Mouse (Mus musculus) skeletal muscle tissue, adult 2 months (tissue): ENCODE results near the gene Aldh5a1.
A peak's percentile ranks its signal among the peaks of the same experiment; 100 is the strongest.
"Not testable (repeated sequence)": the region's sequence is repeated elsewhere in the genome, so short reads cannot be mapped to it uniquely, and the experiment has no call there.

ENCODE experiments used
- DNase-seq: peaks from one replicate; pipeline ENCODE4 v3.0.0-alpha.2; 2012; ENCODE audit warnings: low read depth, low spot score

The Aldh5a1 gene

GRCm38 (mm10) chr13:24937108-24937838, at the start of gene Aldh5a1:
Gene Aldh5a1, minus strand, starts transcription at chr13:24937661.
- peak; percentile 27 for DNase-seq

- DNase-seq = no peak
Measured at GRCm38 (mm10) chr13:24985435-24985834, 48.0 kb upstream of the Aldh5a1 start.

DNA sequence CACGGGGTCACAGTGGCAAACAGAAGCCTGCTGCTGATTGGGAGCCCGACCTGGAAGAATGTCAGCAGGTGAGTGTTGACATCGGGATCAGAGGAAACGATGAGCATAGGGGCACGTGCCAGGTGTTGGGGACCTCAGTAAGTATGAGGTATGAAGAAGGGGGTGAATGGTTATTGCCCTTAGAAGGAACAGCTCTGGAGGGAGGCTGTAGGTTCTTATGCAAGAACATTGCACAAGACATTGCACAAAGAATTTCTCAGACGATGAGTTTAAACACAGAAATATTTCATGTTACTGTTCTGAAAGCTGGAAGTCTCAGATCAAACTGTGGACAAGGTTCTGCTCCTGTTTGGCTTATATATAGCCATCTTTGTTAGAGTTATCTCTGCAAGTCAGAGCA, 43.6 kb upstream of the Aldh5a1 start:
- no peak for DNase-seq

DNA sequence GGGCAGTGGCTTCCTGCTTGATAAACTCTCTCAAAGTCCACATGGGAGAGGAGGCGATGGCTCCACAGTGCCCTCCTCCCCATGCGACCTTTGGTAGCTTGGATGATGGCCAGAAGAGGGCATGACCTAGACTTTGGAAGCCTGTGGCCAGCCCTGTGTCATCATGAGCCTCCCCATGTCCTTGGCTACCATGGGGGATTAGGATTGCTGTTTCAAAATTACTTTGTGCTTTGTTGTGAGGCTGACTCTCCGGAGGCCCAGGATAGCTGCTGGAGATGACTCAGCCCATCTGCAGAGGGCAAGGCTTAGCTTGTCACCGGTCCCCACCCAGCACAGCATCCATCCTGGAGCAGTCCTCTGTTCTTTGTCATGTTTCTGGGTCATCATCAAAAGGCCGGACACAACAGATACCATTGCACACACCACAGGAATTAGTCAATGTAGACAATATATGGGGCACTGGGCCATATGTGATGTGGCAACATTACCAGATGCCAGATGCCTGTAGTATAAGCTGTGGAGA, 40.4 kb upstream of the Aldh5a1 start:
- no peak for DNase-seq

DNA sequence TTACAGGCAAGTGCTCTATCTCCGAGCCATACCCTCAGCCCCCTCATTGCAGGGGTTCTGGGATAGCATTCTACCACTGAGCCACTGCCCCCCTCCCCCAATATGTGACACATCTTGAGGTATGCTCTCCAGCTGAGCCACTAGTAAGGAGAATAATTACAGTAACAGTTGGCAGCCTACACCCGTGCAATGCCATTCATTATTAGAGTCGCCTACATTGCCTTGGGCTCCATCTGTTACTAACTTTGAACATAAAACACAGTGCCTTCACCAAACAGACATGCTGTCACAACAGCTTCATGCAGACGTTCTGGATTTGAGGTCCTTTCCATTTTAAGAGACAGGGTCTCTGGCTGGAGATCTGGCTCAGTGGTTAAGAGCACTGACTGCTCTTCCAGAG, 38.9 kb upstream of the Aldh5a1 start:
- DNase-seq = no peak

DNA sequence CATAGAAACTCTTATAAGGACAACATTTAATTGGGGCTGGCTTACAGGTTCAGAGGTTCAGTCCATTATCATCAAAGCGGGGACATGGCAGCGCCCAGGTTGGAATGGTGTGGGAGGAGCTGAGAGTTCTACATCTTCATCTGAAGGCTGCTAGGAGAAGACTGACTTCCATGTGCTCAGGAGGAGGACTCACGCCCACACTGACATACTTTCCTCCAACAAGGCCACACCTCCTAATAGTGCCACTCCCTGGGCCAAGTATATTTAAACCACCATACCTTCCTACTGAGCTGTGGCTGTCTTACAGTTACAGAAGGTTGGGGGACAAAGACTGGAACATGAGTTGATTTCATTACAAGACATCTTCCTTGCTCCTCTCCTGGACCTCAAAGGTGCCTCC, 34.3 kb upstream of the Aldh5a1 start:
- not testable (repeated sequence) for DNase-seq

DNA sequence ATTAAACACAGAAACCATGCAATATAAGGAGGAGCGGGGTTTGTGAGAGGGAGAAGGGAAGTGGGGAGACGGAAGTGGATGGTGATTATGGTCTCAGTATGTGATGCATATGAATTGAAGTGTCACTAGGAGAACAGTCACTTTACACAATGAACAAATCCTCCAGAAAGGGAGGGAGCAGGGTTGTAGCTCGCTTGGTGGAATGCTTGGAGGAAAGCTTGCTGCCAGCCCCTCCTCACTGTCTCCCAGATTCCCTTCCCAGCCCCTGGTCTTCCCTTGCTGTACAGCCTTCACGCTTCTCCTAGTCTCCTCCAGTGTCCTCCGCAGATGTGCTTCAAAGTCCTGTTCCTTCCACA, 28.4 kb upstream of the Aldh5a1 start:
- no peak for DNase-seq

- no peak for DNase-seq
Measured at GRCm38 (mm10) chr13:24965130-24965845, 27.8 kb upstream of the Aldh5a1 start.

GRCm38 (mm10) chr13:24962119-24962518, 24.7 kb upstream of the Aldh5a1 start:
- DNase-seq = no peak

- DNase-seq = no peak
Measured at GRCm38 (mm10) chr13:24960084-24960483, 22.6 kb upstream of the Aldh5a1 start.

DNA sequence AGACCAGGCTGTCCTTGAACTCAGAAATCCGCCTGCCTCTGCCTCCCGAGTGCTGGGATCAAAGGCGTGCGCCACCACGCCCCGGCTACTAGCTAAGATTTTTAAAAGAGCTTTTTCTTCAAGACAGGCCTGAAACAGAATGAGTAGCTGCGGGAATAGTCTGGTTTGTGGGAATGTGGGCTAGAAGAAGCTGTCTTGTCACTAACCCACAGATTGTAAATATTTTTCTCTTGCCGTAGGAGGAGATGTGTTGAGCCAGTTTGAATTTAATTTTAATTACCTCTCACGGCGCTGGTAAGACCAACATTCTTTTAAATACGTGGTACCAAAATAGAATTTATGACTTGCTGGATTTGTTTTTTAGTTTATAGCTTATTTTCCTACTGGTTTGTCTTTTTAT, 21.2 kb upstream of the Aldh5a1 start:
- DNase-seq = no peak

DNA sequence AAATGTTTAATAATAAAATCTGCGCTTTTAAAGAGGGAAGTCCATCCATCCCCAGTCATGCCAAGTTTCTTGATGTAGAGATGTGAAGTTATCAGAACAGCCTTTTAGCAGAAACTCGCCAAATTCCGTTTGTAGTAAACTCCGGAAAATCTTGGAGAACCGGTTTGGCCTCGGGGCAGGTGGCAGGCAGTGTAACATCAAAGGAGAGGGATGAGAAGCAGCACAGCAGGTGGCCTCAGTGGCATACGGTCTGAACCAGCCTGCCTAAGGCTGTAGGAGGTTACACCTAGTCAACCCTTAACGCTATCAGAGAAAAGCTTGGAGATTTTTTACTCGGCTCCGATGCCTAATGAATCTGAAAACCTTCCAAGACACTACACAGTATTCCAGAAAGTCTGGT, 18.0 kb upstream of the Aldh5a1 start:
- DNase-seq = no peak

- no peak for DNase-seq
Measured at GRCm38 (mm10) chr13:24955091-24955490, 17.6 kb upstream of the Aldh5a1 start.

DNA sequence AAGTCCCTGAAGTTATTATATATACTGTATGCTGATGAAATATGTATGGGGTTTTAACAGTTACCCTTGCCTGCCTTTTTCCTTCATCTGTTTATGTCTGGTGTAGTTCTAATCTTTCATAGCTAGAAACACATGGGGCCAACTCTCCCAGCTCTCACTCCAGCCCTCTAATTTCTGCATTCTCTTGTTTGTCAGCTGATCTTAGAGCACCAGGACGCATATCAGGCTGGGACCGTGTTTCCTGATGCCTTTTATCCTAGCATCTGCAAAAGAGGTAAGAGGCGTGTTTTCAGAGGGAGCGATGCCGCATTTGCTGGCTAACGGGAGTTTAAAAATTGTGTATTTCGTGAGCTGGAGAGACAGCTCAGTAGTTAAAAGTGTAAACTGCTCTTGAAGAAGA, 15.2 kb upstream of the Aldh5a1 start:
- DNase-seq = no peak

DNA sequence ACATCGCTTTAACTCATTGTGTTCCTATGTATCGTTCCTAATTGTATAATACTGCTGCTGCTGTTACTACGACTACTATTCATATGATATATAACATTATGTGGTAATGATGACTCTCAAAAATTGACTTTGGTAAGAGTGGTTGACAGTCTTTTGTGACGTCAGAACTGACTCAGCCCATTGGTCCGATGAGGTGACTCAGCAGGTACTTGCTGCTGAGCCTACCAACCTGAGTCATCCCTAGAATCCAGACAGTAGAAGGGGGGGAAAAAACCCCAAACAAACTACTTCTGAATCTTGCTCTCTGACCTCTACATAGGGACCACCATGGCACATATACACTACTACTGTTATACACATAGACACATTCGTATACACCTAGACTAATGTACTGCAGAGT, 11.4 kb upstream of the Aldh5a1 start:
- no peak for DNase-seq

GRCm38 (mm10) chr13:24947158-24947557, 9.7 kb upstream of the Aldh5a1 start:
- no peak for DNase-seq

DNA sequence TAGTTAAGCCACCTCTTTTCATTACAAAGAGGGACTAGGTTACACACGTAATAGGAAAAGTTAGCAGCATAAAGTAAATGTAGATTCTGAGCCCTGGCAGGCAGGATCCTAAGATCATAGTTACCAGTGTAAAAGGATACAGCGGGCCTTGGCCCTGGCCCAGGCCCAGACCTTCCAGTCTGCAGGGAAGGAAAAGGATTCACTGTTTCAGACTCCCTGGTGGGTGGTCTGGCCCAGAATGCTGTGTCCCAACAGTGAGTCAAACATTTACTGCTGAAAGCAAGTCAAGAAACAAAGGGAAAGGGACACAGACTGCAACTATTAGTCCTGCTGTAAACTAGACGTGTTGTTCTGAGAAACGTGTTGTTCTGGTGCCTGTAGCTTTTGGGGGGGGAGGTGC, 8.1 kb upstream of the Aldh5a1 start:
- no peak for DNase-seq

DNA sequence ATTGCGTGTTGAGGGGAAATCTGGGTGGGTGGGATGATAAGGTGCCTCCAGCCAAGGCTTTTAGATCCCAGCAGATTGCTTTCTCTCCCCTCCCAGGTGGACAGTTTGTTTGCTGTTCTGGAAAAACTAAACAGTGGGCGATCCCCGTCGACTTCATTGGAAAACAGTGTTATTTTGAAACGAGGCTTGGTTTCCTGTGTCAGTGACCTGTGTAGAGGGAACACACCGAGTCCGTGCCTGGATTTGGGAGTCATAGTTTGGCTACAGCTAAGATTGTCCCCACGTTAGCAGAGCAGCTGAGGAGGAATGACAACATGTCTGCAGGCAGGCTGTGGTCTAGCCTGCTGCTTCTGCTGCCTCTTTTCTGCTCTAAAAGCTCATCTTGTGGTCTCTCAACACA, 5.8 kb upstream of the Aldh5a1 start:
- DNase-seq = no peak

GRCm38 (mm10) chr13:24942512-24943282, 5.2 kb upstream of the Aldh5a1 start, which contains the start of gene Gpld1:
Gene Gpld1, plus strand, starts transcription at chr13:24943152.
- DNase-seq = no peak

GRCm38 (mm10) chr13:24939472-24939871, 2.0 kb upstream of the Aldh5a1 start:
- no peak for DNase-seq

DNA sequence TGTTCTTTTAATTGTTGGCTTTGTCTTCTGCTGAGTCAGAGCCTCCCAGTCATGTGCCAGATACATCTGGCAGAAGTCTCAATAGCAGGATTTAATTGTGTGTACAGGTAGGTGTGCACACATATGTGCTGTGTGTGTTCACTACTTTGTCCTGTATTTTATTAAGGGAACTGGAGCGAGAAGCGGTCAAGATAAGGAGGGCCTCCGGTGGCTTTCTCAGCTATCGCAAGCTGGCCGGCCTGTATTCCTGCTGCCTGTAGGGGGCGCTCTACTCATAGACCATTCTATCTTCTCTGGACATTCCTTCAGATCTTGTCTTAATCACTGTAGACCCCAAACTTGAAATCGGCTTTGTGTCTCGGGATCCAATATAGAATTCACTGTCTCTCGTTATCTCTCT, 1.2 kb upstream of the Aldh5a1 start:
- DNase-seq = peak; percentile 46

DNA sequence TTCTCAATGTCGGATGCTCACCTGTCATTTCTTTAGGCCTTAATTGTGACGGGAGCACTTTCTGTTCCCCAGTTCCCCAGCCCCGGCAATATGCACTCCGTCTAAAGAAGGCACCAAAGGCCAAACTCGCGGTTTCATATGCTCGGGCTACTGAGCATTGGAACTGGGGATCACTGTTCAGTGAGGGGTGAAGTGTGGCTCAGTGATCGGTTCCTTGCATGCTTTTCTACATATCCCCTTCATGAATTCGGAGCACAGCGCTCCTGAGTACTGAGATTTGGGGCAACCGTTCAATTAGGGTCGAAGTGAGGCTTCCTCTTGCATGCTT, 342 bp upstream of the Aldh5a1 start:
- DNase-seq = no peak

- no peak for DNase-seq
Measured at GRCm38 (mm10) chr13:24936772-24937107, 721 bp downstream of the Aldh5a1 start.
